Mouse (Mus musculus): Measurements from ENCODE around the gene Fsd2. TPM values are rescaled to one million over a fixed set of nuclear protein-coding genes. Genes with fewer than 3 reads are reported as not detected.

Gene Fsd2
- total RNA-seq, 4 experiments from 2014 or later: 0.27 to 0.33 (median 0.30) TPM

DNA sequence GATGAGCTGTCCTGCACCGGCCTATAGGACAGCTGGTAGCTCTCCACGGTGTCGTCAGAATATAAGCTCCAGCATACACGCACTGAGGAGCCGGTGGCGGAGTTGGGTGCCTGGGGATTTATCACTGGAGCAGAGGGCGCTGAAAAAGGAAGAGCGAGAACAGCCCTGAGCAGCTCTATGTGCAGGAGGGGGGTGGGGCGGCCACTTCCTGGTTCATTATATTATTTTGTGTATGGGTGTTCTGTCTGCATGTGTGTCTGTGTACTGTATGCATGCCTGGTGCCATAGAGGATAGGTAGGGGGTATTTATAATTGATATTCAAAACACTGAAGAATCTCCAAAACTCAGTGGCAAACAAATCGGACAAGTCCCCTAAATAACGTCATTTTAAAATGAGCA lies 17.9 kb downstream of the Fsd2 start:
- no peak for DNase-seq (ENCODE audit: low spot score in 2 of 2)

- DNase-seq (ENCODE audit: low spot score in 2 of 2): no peak
Observed at GRCm38 (mm10) chr7:81542934-81543333, 23.8 kb downstream of the Fsd2 start.

- DNase-seq (ENCODE audit: low spot score in 2 of 2): peak; percentile 78 to 84
Observed at GRCm38 (mm10) chr7:81541924-81542524, 24.7 kb downstream of the Fsd2 start.

- peak; percentile 31 to 33 for DNase-seq (ENCODE audit: low spot score in 2 of 2)
Observed at GRCm38 (mm10) chr7:81540999-81541398, 25.7 kb downstream of the Fsd2 start.

- peak; percentile 33 to 40 for DNase-seq (ENCODE audit: low spot score in 2 of 2)
Observed at GRCm38 (mm10) chr7:81539565-81539964, 27.2 kb downstream of the Fsd2 start.

DNA sequence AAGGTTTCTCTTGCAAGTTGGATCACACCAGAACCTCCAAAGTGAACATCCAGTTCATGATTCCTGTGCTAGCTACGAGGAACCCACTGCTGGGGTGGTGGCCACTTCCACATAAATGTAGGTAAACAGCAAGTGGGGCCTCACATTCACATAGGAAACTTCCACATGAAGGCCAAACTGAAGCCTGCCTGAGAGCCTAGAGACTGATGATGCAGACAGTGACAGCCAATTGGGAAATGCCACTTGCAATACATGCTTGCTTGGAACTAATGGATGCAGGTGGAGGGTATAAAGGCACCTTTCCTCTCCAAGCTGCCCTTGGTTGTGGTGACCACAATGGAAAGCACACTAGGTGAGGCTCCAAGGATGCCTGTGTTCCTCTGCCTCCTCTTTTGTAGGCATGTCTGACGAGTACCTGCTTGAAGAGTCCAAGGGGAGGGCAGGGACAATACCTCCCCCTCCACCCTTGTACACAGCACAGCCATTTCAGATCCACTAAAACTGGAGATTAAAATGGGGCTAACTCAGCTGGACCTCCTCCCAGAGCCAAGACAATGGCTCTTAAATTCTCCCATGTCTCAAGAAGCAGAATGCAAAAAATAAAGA lies 28.6 kb downstream of the Fsd2 start:
- DNase-seq (ENCODE audit: low spot score in 2 of 2): peak in 1 of 2 experiments; percentile 53

- no peak for DNase-seq (ENCODE audit: low spot score in 2 of 2)
Observed at GRCm38 (mm10) chr7:81536478-81536877, 30.3 kb downstream of the Fsd2 start.

GRCm38 (mm10) chr7:81531462-81531861 lies 35.3 kb downstream of the Fsd2 start:
- no peak for DNase-seq (ENCODE audit: low spot score in 2 of 2)

- DNase-seq (ENCODE audit: low spot score in 2 of 2): no peak
Observed at GRCm38 (mm10) chr7:81528918-81529317, 37.8 kb downstream of the Fsd2 start.

- DNase-seq (ENCODE audit: low spot score in 2 of 2): no peak
Observed at GRCm38 (mm10) chr7:81523663-81524017, 43.1 kb downstream of the Fsd2 start.

DNA sequence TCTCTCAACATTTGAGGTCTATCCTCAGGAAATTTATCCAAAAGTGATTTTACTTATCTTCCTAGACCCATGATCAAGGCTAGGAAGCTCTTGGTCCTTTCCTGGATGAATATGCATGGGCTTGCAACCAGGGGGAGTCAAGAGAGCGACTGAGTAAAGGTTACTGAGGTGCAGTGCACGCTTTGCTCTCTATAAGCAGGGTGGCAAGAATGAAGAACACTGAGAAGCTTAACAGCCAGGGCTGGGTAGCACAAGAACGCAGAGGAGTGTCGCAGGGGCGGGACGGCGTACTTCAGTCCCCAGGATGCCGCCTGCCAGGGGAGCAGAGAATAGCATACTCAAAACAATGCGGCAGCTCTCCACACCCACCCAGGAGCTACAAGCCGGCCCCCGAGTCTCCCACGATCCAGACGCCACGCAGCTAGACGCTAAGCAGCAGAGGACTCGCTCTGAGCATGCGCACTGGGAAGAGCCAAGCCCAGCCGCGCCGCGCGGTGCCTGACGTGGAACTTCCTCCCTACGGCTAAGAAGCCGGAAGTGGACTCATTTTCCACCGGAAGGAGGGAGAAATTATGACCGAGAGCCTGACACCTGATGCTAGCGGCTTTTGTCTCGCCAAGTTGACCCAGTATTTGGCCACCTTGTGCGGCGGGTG lies 43.6 kb downstream of the Fsd2 start:
- DNase-seq (ENCODE audit: low spot score in 2 of 2): peak; percentile 89 to 91

DNA sequence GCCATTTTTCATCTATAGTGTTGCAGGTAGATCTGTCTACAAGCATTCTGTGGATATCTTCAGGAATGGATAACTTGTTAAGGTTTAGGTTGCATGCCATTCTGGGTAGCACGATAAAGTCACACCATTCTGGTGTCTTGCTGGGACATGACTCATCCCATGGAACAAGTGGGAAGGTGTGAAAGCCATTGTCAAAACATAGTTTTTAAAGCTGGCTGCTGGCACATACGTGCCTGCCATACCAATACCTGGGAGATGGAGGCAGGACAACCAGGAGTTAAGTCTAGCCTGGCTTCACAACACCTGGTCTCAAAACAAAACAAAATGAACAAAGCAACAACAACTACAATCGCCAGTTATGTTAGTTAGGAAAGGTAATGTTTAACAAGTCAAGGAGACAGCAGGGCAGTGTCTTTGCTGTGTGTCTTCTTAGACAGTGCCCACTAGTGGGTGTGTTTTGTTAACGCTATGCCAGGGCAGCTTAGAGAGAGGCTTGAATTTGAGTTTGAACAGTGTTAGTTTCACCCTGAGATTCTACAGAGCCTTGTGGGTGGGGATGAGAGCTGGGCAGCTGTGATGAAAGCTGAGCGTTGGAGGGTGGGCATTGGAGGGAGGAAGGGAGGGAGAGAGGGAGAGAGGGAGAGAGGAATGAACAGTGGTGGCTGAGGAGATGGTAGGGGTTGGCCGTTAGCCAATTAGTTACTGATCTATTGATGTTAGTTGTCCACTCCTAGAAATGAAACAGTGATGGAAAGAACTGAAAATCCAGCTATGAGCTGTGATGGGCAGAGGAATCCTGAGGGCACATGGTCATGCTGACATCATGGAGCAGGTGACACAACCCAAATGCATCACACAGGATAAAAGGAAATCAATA lies 50.4 kb downstream of the Fsd2 start:
- no peak for DNase-seq (ENCODE audit: low spot score in 2 of 2)

DNA sequence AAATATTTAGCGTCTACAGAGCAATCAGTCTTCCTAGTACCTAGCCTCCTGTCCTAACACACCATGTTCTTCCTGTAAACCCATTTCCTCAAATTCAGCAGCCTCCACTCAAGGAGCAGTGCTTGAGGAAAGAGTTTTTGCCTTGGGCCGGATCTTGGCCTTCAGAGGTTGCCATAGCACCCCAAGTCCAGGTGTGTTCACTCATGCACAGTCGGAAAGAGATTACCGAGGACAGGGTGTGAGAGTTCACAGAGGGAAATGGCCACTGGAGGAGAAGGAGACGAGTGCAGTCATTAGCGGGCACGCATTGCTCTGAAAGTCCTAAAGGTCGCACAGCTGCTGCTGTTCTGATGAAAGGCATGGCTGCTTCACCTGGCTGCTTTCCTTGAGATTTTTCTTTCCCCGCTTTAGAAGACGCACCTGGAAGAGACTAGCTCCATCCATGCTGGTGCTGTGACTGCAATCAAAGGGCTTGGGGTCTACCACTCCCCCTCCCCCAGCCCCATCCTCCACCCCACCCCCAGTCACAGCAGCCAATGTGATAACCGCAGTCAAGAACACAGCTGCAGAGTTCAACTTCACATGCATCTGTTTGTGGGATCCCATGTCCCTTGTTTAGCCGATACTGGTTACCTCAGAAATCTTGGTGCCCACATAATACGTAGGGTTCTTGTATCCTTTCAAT lies 51.7 kb downstream of the Fsd2 start:
- no peak for DNase-seq (ENCODE audit: low spot score in 2 of 2)

- DNase-seq (ENCODE audit: low spot score in 2 of 2): no peak
Observed at GRCm38 (mm10) chr7:81501050-81501449, 65.7 kb downstream of the Fsd2 start.

- DNase-seq (ENCODE audit: low spot score in 2 of 2): no peak
Observed at GRCm38 (mm10) chr7:81498181-81498580, 68.6 kb downstream of the Fsd2 start, which contains the start of gene BC048679. BC048679 (minus strand) TSS chr7:81498281.

- no peak for DNase-seq (ENCODE audit: low spot score in 2 of 2)
Observed at GRCm38 (mm10) chr7:81497171-81497570, 69.6 kb downstream of the Fsd2 start.

- peak; percentile 66 to 77 for DNase-seq (ENCODE audit: low spot score in 2 of 2)
Observed at GRCm38 (mm10) chr7:81493331-81494021, 73.3 kb downstream of the Fsd2 start, which contains the start of gene Ap3b2. Ap3b2 (minus strand) TSS chr7:81493925.

DNA sequence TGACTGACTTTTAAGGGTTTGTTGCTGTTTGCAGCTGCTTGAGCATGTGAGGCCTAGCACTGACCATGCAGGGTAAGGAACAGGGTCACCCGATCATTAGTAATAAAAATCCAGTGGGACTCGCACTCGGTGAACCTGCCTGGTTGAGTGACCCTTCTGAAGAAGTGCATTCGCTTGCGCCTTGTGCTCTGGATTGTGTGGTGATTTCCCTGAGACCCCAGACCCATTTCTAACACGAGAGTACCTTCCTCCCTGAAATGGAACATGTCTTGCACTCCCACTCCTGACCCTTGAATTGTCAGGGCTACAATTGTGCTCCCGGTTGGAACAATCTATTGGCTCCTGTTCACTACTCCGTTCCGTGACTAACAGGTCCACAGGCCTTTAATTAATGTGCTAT lies 74.1 kb downstream of the Fsd2 start:
- DNase-seq (ENCODE audit: low spot score in 2 of 2): no peak

- no peak for DNase-seq (ENCODE audit: low spot score in 2 of 2)
Observed at GRCm38 (mm10) chr7:81489649-81490048, 77.1 kb downstream of the Fsd2 start.
